Mouse (Mus musculus) neural tube, embryonic 11.5 days (tissue): ENCODE measurements at regions not wholly inside any gene's neighbourhood (a gene's known extent, or its start where the extent isn't known, plus 50 kb on each side); places are given as distances from the start of the nearest gene placed in this dataset.

Experiments used
- ATAC-seq: fragments of 200-750 bp; cut with Nextera tagmentation; 2 replicates; pipeline ENCODE4 v1.8.0; 2017; ENCODE audit warnings: moderate number of reproducible peaks, mild to moderate bottlenecking, moderate TSS enrichment, moderate library complexity; ENCODE audit not compliant: insufficient read depth, low FRiP score, low TSS enrichment
- DNase-seq: peaks from one replicate; pipeline ENCODE4 v3.0.0-alpha.2; 2015; ENCODE audit warnings: low spot score
- H3K27ac ChIP-seq: fragments of 300-500 bp; sonication (generic); 2 replicates; pipeline ENCODE4 v1.5.1; 2014; ENCODE audit warnings: low read depth, mild to moderate bottlenecking, low read length
- H3K27me3 ChIP-seq: fragments of 300-500 bp; sonication (generic); 2 replicates; pipeline ENCODE4 v1.6.1; 2014; ENCODE audit warnings: mild to moderate bottlenecking, low read length, mixed read lengths; ENCODE audit not compliant: control insufficient read depth, insufficient read depth
- H3K36me3 ChIP-seq: fragments of 300-500 bp; sonication (generic); 2 replicates; pipeline ENCODE4 v1.6.1; 2014; ENCODE audit warnings: mild to moderate bottlenecking, low read length, moderate library complexity, mixed read lengths; ENCODE audit not compliant: control insufficient read depth, insufficient read depth
- H3K4me1 ChIP-seq: fragments of 300-500 bp; sonication (generic); 2 replicates; pipeline ENCODE4 v1.6.1; 2014; ENCODE audit warnings: low read length, mixed read lengths; ENCODE audit not compliant: control insufficient read depth, insufficient read depth
- H3K4me2 ChIP-seq: fragments of 300-500 bp; sonication (generic); 2 replicates; pipeline ENCODE4 v1.6.1; 2014; ENCODE audit warnings: low read depth, mild to moderate bottlenecking, moderate library complexity
- H3K4me3 ChIP-seq: fragments of 300-500 bp; sonication (generic); 2 replicates; pipeline ENCODE4 v1.5.1; 2014; ENCODE audit warnings: low read depth, low read length
- H3K9ac ChIP-seq: fragments of 300-500 bp; sonication (generic); 2 replicates; pipeline ENCODE4 v1.6.1; 2014; ENCODE audit warnings: mild to moderate bottlenecking, low read length
- H3K9me3 ChIP-seq: fragments of 300-500 bp; sonication (generic); 2 replicates; pipeline ENCODE4 v1.6.1; 2016; ENCODE audit warnings: low read length; ENCODE audit not compliant: control insufficient read depth
- WGBS: fragments of 180-500 bp; shearing (Covaris S2); extraction: QIAGEN DNeasy Blood & Tissue Kit; methylation state at CpG from one replicate; pipeline ENCODE4 v1.1.7; 2014; 5-methylcytosine and 5-hydroxymethylcytosine counted together

- 83% methylated on average over 8 of the region's 8 CpGs for WGBS
Measured at GRCm38 (mm10) chr1:77957156-77957767, 239.7 kb downstream of the Pax3 start.

GRCm38 (mm10) chr1:77947894-77948293 lies 249.0 kb downstream of the Pax3 start:
- Histone ChIP-seq H3K9me3 (no peaks in the 10 kb centered on the region), H3K27me3 (no peaks in the 10 kb centered on the region), H3K27ac (no peak overlapping the region), H3K9ac (no peak overlapping the region), H3K4me1 (no peaks in the 10 kb centered on the region), H3K4me2 (no peak overlapping the region), H3K4me3 (no peak overlapping the region), H3K36me3 (no peaks in the 10 kb centered on the region)
- 84% methylated on average over 2 of the region's 2 CpGs for WGBS
- ATAC-seq (no peak), DNase-seq (no peak)

More at GRCm38 (mm10) chr1:77957156-77957767, 239.7 kb downstream of the Pax3 start:
- Histone ChIP-seq H3K4me3 (no peak overlapping the region), H3K27ac (no peak overlapping the region), H3K4me2 (no peak overlapping the region), H3K36me3 (no peaks in the 10 kb centered on the region), H3K9ac (no peak overlapping the region), H3K9me3 (no peaks in the 10 kb centered on the region), H3K27me3 (no peaks in the 10 kb centered on the region), H3K4me1 (no peaks in the 10 kb centered on the region)
- DNase-seq (no peak), ATAC-seq (no peak)

GRCm38 (mm10) chr1:77944327-77944645 lies 252.6 kb downstream of the Pax3 start:
- H3K27ac ChIP-seq = no peak overlapping the region
- no peak overlapping the region for H3K4me2 ChIP-seq
- H3K4me3 ChIP-seq = no peak overlapping the region
- DNase-seq = no peak
- no peak overlapping the region for H3K9ac ChIP-seq
- WGBS = 56% methylated on average over 2 of the region's 2 CpGs
- no peaks in the 10 kb centered on the region for H3K9me3 ChIP-seq
- no peaks in the 10 kb centered on the region for H3K27me3 ChIP-seq
- H3K36me3 ChIP-seq = no peaks in the 10 kb centered on the region
- no peak for ATAC-seq
- no peaks in the 10 kb centered on the region for H3K4me1 ChIP-seq

- 58% methylated on average over 14 of the region's 14 CpGs for WGBS
Measured at GRCm38 (mm10) chr1:77943633-77944326, 253.2 kb downstream of the Pax3 start.

GRCm38 (mm10) chr1:77943101-77943500 lies 253.8 kb downstream of the Pax3 start:
- ATAC-seq = no peak
- H3K9me3 ChIP-seq = no peaks in the 10 kb centered on the region
- H3K4me3 ChIP-seq = no peak overlapping the region
- H3K27ac ChIP-seq = no peak overlapping the region
- H3K9ac ChIP-seq = no peak overlapping the region
- DNase-seq = peak; percentile 60
- no peaks in the 10 kb centered on the region for H3K27me3 ChIP-seq
- no peaks in the 10 kb centered on the region for H3K36me3 ChIP-seq
- no peaks in the 10 kb centered on the region for H3K4me1 ChIP-seq
- H3K4me2 ChIP-seq = no peak overlapping the region
- WGBS = 2% methylated on average over 5 of the region's 5 CpGs

More at GRCm38 (mm10) chr1:77943633-77944326, 253.2 kb downstream of the Pax3 start:
- no peaks in the 10 kb centered on the region for H3K4me1 ChIP-seq
- H3K4me3 ChIP-seq = no peak overlapping the region
- DNase-seq = no peak
- H3K27me3 ChIP-seq = no peaks in the 10 kb centered on the region
- H3K27ac ChIP-seq = no peak overlapping the region
- no peaks in the 10 kb centered on the region for H3K36me3 ChIP-seq
- ATAC-seq = no peak
- H3K4me2 ChIP-seq = no peak overlapping the region
- no peak overlapping the region for H3K9ac ChIP-seq
- no peaks in the 10 kb centered on the region for H3K9me3 ChIP-seq

- Histone ChIP-seq H3K4me3 (no peak overlapping the region), H3K4me2 (no peak overlapping the region), H3K9me3 (no peaks in the 10 kb centered on the region), H3K9ac (no peak overlapping the region), H3K4me1 (no peaks in the 10 kb centered on the region), H3K27me3 (no peaks in the 10 kb centered on the region), H3K36me3 (no peaks in the 10 kb centered on the region), H3K27ac (no peak overlapping the region)
- ATAC-seq (no peak), DNase-seq (no peak)
- 72% methylated on average over 6 of the region's 6 CpGs for WGBS
Measured at GRCm38 (mm10) chr1:77933095-77933766, 263.7 kb downstream of the Pax3 start.

- Histone ChIP-seq H3K4me2 (no peak overlapping the region), H3K36me3 (no peaks in the 10 kb centered on the region), H3K4me3 (no peak overlapping the region), H3K4me1 (no peaks in the 10 kb centered on the region), H3K27me3 (no peaks in the 10 kb centered on the region), H3K9me3 (no peaks in the 10 kb centered on the region), H3K27ac (no peak overlapping the region), H3K9ac (no peak overlapping the region)
- ATAC-seq (no peak), DNase-seq (no peak)
- 85% methylated on average over 5 of the region's 5 CpGs for WGBS
Measured at GRCm38 (mm10) chr1:77932226-77932625, 264.7 kb downstream of the Pax3 start.

GRCm38 (mm10) chr1:77930661-77931060 lies 266.3 kb downstream of the Pax3 start:
- H3K9ac ChIP-seq = no peak overlapping the region
- no peak for ATAC-seq
- no peaks in the 10 kb centered on the region for H3K4me1 ChIP-seq
- H3K4me3 ChIP-seq = no peak overlapping the region
- H3K9me3 ChIP-seq = no peaks in the 10 kb centered on the region
- no peak overlapping the region for H3K27ac ChIP-seq
- H3K4me2 ChIP-seq = no peak overlapping the region
- WGBS = 90% methylated on average over 6 of the region's 6 CpGs
- no peaks in the 10 kb centered on the region for H3K36me3 ChIP-seq
- no peaks in the 10 kb centered on the region for H3K27me3 ChIP-seq
- DNase-seq = no peak

GRCm38 (mm10) chr1:77929552-77929951 lies 267.4 kb downstream of the Pax3 start:
- 25% methylated on average over 8 of the region's 8 CpGs for WGBS
- ATAC-seq (no peak), DNase-seq (no peak)
- H3K27ac ChIP-seq = no peak overlapping the region
- no peak overlapping the region for H3K9ac ChIP-seq
- no peak overlapping the region for H3K4me2 ChIP-seq
- H3K4me3 ChIP-seq = no peak overlapping the region
- H3K4me1 ChIP-seq = no peaks in the 10 kb centered on the region
- H3K36me3 ChIP-seq = no peaks in the 10 kb centered on the region
- H3K27me3 ChIP-seq = no peaks in the 10 kb centered on the region
- H3K9me3 ChIP-seq = no peaks in the 10 kb centered on the region
